Mouse (Mus musculus) embryo, embryonic 9.5 days (tissue): ENCODE results near the gene Cnga3.

Experiments used
- DNase-seq: peaks from one replicate; pipeline ENCODE4 v3.0.0-alpha.2; 2017; ENCODE audit errors: extremely low spot score

Gene Cnga3

DNA sequence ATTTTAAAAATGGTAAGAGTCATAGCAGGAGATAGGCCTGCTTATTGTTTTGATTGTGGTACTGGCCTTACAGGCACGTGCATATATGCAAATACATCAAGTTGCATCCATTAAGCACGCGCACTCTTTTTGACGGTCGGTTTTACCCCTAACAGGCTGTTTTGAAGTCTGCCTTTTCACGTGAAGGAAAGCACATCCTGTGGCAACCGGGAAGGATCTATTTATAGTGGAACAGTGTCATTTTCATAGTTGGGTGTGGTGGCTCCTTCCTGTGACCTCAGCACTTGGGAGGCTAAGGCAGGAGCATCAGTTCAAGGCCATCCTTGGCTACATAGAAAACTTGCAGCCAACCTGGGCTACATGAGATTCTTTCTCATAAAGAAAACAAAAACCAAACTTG, 72.3 kb downstream of the Cnga3 start:
- no peak for DNase-seq

GRCm38 (mm10) chr1:37287748-37288147, 73.5 kb downstream of the Cnga3 start:
- no peak for DNase-seq

- no peak for DNase-seq
Observed at GRCm38 (mm10) chr1:37288181-37288935, 74.1 kb downstream of the Cnga3 start.

DNA sequence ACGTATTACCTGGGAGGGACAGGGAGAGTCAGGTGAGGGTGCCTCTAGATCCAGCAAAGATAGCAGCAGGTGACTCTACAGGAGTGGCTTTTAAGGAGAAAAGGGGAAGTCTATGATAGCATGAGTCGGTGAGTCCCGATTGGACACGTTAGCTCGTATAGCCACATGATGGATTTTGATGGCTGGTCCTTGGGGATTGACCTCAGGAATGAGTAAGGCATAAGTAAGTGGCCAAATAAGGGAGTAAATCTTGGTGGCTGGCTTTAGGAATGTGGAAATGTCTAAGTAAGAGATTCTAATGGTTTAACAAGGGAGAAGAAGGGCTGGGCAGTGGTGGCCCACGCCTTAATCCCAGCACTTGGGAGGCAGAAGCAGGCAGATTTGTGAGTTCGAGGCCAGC, 74.7 kb downstream of the Cnga3 start:
- DNase-seq = no peak

GRCm38 (mm10) chr1:37296414-37296813, 82.2 kb downstream of the Cnga3 start:
- DNase-seq = no peak

DNA sequence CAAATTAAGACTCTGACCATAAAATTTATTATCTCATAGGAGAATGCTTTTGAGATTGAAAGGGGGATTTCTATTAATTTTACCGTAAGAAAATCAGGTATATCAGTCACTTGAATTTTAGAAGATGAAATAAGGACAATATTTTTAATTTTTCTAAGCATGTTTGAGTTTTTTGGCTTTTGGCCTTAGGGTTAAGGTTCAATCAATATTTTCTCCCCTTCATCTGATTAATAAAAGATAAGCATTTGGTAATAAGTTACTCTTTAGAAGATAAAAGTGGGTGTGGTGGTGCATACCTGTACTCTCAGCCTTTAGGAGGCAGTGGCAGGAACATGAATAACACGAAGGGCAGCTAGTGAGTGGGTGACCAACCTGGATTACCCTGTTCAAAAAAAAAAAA, 84.7 kb downstream of the Cnga3 start:
- DNase-seq = no peak

GRCm38 (mm10) chr1:37299540-37300491, 85.6 kb downstream of the Cnga3 start, which contains the start of gene Inpp4a:
Inpp4a (plus strand) TSS chr1:37299865.
- peak; percentile 98 for DNase-seq

DNA sequence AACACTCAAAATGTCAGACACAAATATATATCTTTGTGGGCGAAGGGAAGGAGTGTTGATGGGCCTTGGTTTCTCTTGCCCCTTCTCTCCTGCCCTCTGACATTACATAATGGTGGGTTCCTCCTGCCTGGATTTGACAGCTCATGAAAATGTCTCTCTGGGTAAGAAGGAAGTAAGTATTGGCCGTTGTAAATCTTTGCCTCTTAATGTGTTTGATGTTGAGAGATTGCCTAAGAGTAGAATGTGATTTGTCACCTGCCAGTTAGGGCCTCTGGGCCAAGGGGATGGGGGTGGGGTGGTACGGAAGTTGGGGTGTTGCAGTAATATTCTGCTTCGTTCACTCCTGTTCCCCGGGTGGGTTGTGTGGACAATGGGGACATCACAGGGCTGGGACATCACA, 86.4 kb downstream of the Cnga3 start:
- DNase-seq = no peak

DNA sequence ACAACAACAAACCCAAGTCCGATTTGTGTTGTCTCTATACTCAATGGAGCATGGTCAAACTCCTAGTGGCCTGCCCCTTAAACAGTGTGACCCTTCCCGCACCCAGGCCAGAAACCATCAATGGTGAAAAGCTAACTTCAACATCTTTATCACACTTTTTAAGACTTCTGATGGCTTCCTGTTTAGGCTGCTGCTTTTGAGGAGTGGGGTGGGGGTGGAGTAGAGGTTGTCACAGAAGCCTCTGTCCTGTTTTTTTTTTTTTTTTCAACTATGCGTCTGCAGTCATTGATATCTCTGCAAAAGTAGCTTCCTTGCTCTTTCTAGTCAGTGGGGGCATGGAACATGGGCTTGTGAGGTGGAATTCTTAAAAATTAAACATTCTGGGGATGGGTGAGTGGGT, 88.6 kb downstream of the Cnga3 start:
- DNase-seq = no peak

DNA sequence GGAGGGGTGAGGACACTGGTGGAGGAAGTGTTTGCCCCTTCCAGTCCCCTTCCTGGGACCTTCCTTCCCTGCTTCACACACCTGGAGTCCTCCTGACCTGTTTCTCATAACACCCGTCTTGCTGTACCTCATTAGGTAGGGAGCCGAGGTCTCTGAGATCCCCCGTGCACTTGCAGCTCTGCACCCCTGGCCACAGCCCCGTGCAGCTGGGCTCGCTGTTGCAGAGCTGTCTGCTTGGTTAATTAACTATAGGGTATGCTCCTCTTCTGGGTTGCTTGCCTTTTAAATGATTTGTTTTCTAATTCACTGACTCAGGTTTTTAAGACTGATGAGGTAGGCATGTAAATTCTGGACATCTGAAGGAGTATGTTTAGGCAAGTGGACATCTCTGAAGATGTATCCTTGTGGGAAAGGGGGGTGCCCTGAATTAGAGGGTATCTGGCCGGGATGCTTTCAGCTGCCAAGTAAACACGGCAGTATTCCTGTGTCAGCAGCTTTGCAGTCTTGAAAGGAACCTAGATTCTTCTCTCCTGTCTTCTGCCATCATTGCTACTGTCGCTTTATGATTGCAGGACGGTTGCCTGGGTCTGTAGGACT, 91.6 kb downstream of the Cnga3 start:
- no peak for DNase-seq

- DNase-seq = no peak
Observed at GRCm38 (mm10) chr1:37307586-37307985, 93.4 kb downstream of the Cnga3 start.

- no peak for DNase-seq
Observed at GRCm38 (mm10) chr1:37308021-37308742, 93.9 kb downstream of the Cnga3 start.

- DNase-seq = no peak
Observed at GRCm38 (mm10) chr1:37308743-37309100, 94.5 kb downstream of the Cnga3 start.

DNA sequence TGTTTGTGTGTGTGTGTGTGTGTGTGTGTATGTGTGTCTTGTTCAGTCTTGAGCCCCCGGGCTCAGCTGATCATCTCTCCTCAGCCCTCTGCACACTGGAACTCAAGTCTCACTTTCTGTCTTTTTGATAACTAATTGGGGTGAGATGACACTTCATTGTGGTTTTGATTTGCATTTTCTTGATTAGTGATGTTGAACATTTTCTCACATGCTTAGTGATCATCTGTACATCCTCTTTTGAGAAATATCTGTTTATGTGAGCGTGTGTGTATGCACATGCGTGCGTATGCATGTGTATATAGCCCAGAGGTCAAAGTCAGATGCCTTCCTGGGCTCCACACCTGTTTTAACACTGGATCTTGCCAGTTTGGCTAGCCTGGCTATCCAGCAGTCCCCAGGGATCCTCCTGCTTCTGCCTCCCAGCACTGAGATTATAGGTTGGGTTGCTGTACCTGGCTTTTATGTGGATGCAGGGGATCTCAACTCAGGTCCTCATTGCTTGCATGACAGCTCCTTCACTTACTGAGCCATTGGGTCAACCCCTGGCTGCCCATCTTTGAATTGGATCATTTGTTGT, 95.8 kb downstream of the Cnga3 start:
- DNase-seq = no peak
